Mouse (Mus musculus) hindbrain, embryonic 13.5 days (tissue): ENCODE data around the gene Tns1. TPM values are rescaled to one million over a fixed set of nuclear protein-coding genes. Genes with fewer than 3 reads are reported as not detected.
A peak's percentile ranks its signal among the peaks of the same experiment; 100 is the strongest.

Experiments used
- ATAC-seq: fragments of 200-750 bp; cut with Nextera tagmentation; 2 replicates; pipeline ENCODE4 v1.8.0; 2017; ENCODE audit warnings: moderate TSS enrichment; ENCODE audit not compliant: low FRiP score
- H3K27ac ChIP-seq: fragments of 300-500 bp; sonication (generic); 2 replicates; pipeline ENCODE4 v1.5.1; 2015; ENCODE audit warnings: inconsistent platforms, mild to moderate bottlenecking, moderate library complexity
- H3K27me3 ChIP-seq: fragments of 300-500 bp; sonication (generic); 2 replicates; pipeline ENCODE4 v1.6.1; 2015; ENCODE audit warnings: mild to moderate bottlenecking, inconsistent platforms
- H3K36me3 ChIP-seq: fragments of 300-500 bp; sonication (generic); 2 replicates; pipeline ENCODE4 v1.6.1; 2015; ENCODE audit warnings: mild to moderate bottlenecking, inconsistent platforms
- H3K4me1 ChIP-seq: fragments of 300-500 bp; sonication (generic); replicated peaks from 2 replicates; pipeline ENCODE4 v1.6.1; 2015; ENCODE audit warnings: inconsistent platforms
- H3K4me2 ChIP-seq: fragments of 300-500 bp; sonication (generic); 2 replicates; pipeline ENCODE4 v1.6.1; 2015; ENCODE audit warnings: inconsistent platforms, mild to moderate bottlenecking, moderate library complexity
- H3K4me3 ChIP-seq: fragments of 300-500 bp; sonication (generic); 2 replicates; pipeline ENCODE4 v1.5.1; 2015; ENCODE audit warnings: mild to moderate bottlenecking, inconsistent platforms
- H3K9ac ChIP-seq: fragments of 300-500 bp; sonication (generic); 2 replicates; pipeline ENCODE4 v1.6.1; 2015; ENCODE audit warnings: mild to moderate bottlenecking, inconsistent platforms
- H3K9me3 ChIP-seq: fragments of 300-500 bp; sonication (generic); 2 replicates; pipeline ENCODE4 v1.6.1; 2016; ENCODE audit warnings: inconsistent platforms
- WGBS: fragments of 180-500 bp; shearing (Covaris S2); methylation state at CpG from one replicate; pipeline ENCODE4 v1.1.7; 2015; 5-methylcytosine and 5-hydroxymethylcytosine counted together
- polyA plus RNA-seq: library from polyadenylated mRNA; unstranded; fragments of >200 nt; fragmentation: Nextera tagmentation; extraction: Ambion mirVana; gene quantifications from 2 replicates; pipeline ENCODE4 v1.2.1, GENCODE M21; 2015

The Tns1 gene
- polyA plus RNA-seq, 1 experiment from 2014 or later: 10.3 TPM

DNA sequence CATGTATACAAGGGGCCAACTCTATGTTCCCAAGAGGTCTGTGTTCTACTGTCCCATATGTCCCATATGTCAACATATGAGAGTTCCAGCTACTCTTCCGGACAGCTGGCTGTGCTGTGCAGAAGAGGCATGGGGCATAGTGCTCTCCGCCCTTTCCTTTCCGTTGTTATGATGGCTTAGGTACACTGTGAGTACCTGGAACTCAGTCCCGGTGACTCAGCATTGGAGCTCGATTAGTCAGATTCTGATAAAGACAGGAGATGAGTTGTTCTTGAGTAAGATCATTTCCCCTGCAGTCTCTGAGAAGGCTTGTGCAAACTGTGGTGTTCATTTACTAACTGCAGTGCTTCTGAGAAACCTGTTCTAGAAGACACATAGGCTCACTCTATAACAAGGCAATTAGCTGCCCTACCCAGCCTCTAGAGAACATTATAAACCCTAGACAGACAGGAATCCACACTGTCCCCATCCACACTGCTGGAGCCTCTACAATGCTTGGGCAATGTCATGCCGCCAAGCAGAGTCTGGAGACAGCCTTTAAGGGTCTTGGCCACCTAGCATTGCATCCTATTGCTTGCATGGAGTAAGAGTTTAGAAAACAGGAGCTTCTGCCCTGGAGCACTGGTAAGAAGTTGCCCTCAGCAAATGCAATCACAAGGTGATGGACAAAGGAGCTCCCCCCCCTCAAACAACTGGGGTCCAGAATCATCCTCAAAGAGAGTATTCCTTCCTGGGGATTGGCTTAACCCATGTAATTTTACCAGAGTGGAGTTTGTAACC, 25.0 kb upstream of the Tns1 start:
- WGBS: 92% methylated on average over 6 of the region's 6 CpGs
- H3K36me3 ChIP-seq: no peaks in the 10 kb centered on the region
- no peaks in the 10 kb centered on the region for H3K27me3 ChIP-seq
- H3K9me3 ChIP-seq: no peaks in the 10 kb centered on the region
- no peak for ATAC-seq
- H3K4me2 ChIP-seq: no peak overlapping the region
- no peak overlapping the region for H3K9ac ChIP-seq
- no peak overlapping the region for H3K27ac ChIP-seq
- no peaks in the 10 kb centered on the region for H3K4me1 ChIP-seq
- no peak overlapping the region for H3K4me3 ChIP-seq

DNA sequence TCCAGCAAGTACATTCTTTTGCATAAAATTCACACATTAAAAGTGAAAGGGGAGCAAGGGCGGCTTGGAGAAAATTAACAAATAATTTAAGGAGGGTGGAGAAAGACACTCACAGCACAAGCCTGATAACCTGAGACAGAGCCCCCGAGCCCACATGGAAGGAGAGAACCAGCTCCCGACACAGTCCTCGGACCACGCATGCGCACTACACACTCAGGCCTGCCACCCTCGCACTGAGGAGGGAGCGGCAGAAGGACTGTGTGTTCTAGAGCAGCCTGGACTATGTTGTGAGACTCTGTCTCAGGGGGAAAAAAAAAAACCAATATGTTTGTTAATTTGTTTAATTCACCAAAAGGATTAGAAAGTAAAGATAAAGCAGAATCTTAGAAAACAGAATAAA, 17.5 kb upstream of the Tns1 start:
- Histone ChIP-seq H3K9ac (no peak overlapping the region), H3K27ac (no peak overlapping the region), H3K9me3 (no peaks in the 10 kb centered on the region), H3K4me3 (no peak overlapping the region), H3K4me2 (no peak overlapping the region), H3K4me1 (no peaks in the 10 kb centered on the region), H3K27me3 (no peaks in the 10 kb centered on the region), H3K36me3 (no peaks in the 10 kb centered on the region)
- WGBS: 82% methylated on average over 8 of the region's 8 CpGs
- ATAC-seq: no peak

GRCm38 (mm10) chr1:74139415-74139814, 15.2 kb upstream of the Tns1 start:
- no peaks in the 10 kb centered on the region for H3K27me3 ChIP-seq
- H3K27ac ChIP-seq: no peak overlapping the region
- no peak overlapping the region for H3K9ac ChIP-seq
- no peaks in the 10 kb centered on the region for H3K4me1 ChIP-seq
- no peak overlapping the region for H3K4me3 ChIP-seq
- ATAC-seq: no peak
- WGBS: 60% methylated on average over 3 of the region's 3 CpGs
- no peaks in the 10 kb centered on the region for H3K9me3 ChIP-seq
- no peaks in the 10 kb centered on the region for H3K36me3 ChIP-seq
- H3K4me2 ChIP-seq: no peak overlapping the region

GRCm38 (mm10) chr1:74135326-74135950, 11.2 kb upstream of the Tns1 start:
- no peak overlapping the region for H3K4me3 ChIP-seq
- no peaks in the 10 kb centered on the region for H3K36me3 ChIP-seq
- H3K27ac ChIP-seq: no peak overlapping the region
- H3K9ac ChIP-seq: no peak overlapping the region
- H3K4me2 ChIP-seq: no peak overlapping the region
- no peak for ATAC-seq
- no peaks in the 10 kb centered on the region for H3K4me1 ChIP-seq
- H3K27me3 ChIP-seq: no peaks in the 10 kb centered on the region
- 83% methylated on average over 6 of the region's 6 CpGs for WGBS
- no peaks in the 10 kb centered on the region for H3K9me3 ChIP-seq

DNA sequence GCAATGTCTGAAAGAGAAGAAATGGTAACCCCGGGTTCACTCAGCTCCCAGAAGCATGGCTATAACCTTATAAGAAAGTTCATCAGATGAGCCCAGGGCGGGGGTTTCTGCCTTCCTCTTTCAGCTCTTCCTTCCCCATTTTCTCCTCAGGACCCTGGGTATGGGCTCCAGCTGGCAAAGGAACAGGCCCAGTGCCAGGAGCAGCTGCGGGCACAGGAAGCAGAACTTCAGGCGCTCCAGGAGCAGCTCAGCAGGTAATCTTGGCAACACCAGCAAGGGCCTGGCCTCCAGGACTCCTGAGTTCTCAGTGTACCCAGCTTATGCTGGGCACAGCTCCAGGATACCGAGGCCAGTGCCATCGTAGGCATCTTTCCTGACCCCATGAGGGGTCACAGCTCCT, 9.7 kb upstream of the Tns1 start:
- no peaks in the 10 kb centered on the region for H3K4me1 ChIP-seq
- WGBS: 88% methylated on average over 6 of the region's 6 CpGs

DNA sequence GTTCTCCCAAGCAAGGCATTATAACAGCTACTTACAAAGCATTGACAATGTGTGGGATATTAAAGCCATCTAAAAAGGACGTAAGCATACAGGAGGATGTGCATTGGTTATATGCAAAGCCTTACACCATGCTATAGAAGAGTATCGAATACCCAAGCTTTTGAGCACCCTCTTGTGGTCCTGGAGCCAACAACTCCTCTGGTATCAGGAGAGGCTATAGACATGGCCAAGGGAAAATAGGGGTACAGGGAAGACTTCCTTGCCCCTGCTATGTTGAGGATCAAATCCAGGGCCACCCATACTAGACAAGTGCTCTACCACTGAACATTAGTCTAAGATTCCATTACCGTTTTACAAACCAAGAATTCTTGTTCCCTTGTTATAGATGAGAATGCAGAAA, 7.8 kb upstream of the Tns1 start:
- 75% methylated on average over 3 of the region's 3 CpGs for WGBS
- no peaks in the 10 kb centered on the region for H3K4me1 ChIP-seq
- H3K9ac ChIP-seq: no peak overlapping the region
- H3K27me3 ChIP-seq: peaks cover 5% of the 10 kb centered on the region; the same call in 1 of the 2 replicates
- H3K4me2 ChIP-seq: no peak overlapping the region
- no peak for ATAC-seq
- no peak overlapping the region for H3K4me3 ChIP-seq
- H3K36me3 ChIP-seq: no peaks in the 10 kb centered on the region
- H3K27ac ChIP-seq: no peak overlapping the region
- H3K9me3 ChIP-seq: no peaks in the 10 kb centered on the region

More for the DNA sequence above, 9.7 kb upstream of the Tns1 start:
- Histone ChIP-seq H3K9ac (no peak overlapping the region), H3K4me3 (no peak overlapping the region), H3K27me3 (no peaks in the 10 kb centered on the region), H3K36me3 (no peaks in the 10 kb centered on the region), H3K9me3 (no peaks in the 10 kb centered on the region), H3K4me2 (no peak overlapping the region), H3K27ac (no peak overlapping the region)
- no peak for ATAC-seq

DNA sequence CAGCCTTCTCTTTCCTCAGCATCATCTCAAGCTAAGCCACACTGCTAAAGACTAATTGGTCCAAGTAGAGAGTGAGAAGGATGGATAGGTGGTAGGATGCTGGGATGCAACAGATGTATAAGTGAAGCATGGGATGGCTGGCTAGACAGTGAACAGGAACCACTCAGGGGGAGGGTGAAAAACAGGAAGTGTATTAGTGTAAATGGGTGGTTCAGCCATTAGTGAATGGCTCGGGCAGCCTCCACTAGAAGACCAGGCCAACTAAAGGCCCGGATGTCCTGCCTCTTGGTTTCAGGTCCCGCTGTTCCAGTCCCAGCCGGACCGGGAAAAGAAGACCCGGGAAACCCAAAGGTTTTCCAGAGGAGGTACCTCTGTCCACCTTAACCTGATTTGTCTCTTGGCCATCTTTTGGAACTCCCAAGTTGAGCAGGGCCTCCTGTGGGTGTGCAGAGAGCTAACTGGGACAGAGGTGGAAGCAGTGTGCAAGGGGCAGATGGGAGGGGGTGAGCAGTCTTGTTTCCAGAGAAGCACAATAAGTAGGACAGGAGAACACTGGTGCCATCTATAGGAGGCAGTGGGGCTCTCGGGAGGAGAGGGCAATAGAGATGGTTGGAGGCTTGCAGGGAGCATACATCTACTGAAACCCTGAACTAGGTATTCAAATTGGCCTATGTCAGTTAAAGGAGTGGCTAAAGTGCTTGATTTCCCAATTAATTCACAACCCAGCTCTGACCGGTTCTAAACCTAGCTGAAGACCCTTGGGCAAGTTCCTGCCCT, 6.8 kb upstream of the Tns1 start:
- Histone ChIP-seq H3K9ac (no peak overlapping the region), H3K4me1 (no peaks in the 10 kb centered on the region), H3K27me3 (peaks cover 8% of the 10 kb centered on the region), H3K36me3 (no peaks in the 10 kb centered on the region), H3K9me3 (no peaks in the 10 kb centered on the region), H3K27ac (no peak overlapping the region), H3K4me2 (no peak overlapping the region), H3K4me3 (no peak overlapping the region)
- 90% methylated on average over 8 of the region's 8 CpGs for WGBS
- ATAC-seq: no peak

- H3K9me3 ChIP-seq: no peaks in the 10 kb centered on the region
- peaks cover 46% of the 10 kb centered on the region for H3K27me3 ChIP-seq
- no peaks in the 10 kb centered on the region for H3K36me3 ChIP-seq
- WGBS: under 1% methylated on average over 12 of the region's 12 CpGs
- peak within 1 kb of the TSS; percentile 78 for H3K4me2 ChIP-seq
- peak within 1 kb of the TSS; percentile 49 for H3K4me3 ChIP-seq
- no peak within 1 kb of the TSS for H3K27ac ChIP-seq
- peaks cover 32% of the 10 kb centered on the region for H3K4me1 ChIP-seq
- ATAC-seq: peak; percentile 45; the same call in 1 of the 2 replicates
- H3K9ac ChIP-seq: peak within 1 kb of the TSS; percentile 73
Observed at GRCm38 (mm10) chr1:74124991-74125552, 823 bp upstream of the Tns1 start, which contains the start of gene Rufy4. Gene Rufy4 (plus strand): TSS chr1:74125541.

- Histone ChIP-seq H3K27ac (no peak overlapping the region), H3K27me3 (peaks cover 46% of the 10 kb centered on the region), H3K36me3 (no peaks in the 10 kb centered on the region), H3K4me1 (peaks cover 43% of the 10 kb centered on the region), H3K4me2 (peak overlapping the region; percentile 78), H3K4me3 (peak overlapping the region; percentile 49), H3K9me3 (no peaks in the 10 kb centered on the region), H3K9ac (no peak overlapping the region; the same call in 1 of the 2 replicates)
- 57% methylated on average over 8 of the region's 8 CpGs for WGBS
- ATAC-seq: no peak
Observed at GRCm38 (mm10) chr1:74123215-74123614, 1.0 kb downstream of the Tns1 start.

DNA sequence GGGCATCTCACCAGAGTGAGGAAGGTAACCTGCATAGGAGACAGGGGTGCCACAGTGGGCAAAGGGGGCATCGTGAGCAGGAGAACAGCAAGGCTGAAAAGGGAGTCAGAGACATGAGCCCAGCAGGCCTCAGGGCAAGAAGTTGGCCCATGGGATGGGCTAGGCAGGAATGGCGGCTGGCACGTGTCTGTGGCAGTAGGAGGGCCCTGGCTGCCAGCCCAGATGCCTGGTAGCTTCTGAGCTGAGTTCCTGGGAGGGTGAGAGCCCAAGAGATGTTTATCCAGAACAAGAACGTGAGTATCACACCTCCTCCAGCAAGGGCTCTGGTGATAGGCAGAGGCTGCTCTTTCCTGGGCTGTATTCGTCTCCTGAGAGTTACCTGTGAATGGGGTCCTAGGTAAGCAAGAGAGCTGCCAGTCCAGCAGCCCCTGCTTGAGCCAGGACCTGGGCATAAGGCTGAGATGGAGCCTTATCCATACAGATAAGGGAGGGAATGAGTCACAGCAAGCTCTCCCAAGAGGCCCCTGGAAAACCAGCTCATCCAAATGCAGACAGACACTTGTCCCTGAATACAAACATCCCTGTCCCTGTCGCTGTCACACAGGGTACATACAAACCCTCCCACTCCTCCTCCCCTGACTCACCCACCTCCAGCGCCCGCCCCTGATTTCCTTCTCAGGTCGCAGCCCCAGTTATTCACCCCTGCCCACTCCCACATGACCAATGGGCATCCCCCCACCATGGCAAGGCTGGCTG, 2.2 kb downstream of the Tns1 start:
- H3K4me2 ChIP-seq: peak overlapping the region; percentile 78
- ATAC-seq: no peak

DNA sequence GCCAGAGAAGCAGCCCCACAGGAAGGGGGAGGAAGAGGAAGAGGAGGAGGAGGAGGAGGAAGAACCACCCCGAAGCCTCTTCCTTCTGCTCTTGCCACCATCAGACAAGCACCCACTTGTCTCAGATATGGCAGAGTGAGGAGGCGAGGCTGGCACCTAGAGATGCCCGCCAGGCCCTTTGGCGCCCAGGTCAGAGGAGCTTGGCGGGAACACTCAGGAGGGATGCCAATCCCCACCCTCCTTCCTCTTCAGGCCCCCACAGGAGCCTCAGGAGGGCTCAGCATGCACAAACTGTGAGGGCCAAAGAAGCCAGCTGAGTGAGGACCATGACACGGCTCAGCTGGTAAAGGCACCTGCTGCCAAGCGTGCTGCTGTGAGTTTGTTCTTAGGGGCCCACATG, 3.1 kb downstream of the Tns1 start:
- WGBS: 88% methylated on average over 7 of the region's 7 CpGs
- no peaks in the 10 kb centered on the region for H3K36me3 ChIP-seq
- ATAC-seq: no peak
- H3K4me3 ChIP-seq: no peak overlapping the region
- H3K27me3 ChIP-seq: peaks cover 39% of the 10 kb centered on the region
- H3K9me3 ChIP-seq: no peaks in the 10 kb centered on the region
- no peak overlapping the region for H3K9ac ChIP-seq
- peaks cover 43% of the 10 kb centered on the region for H3K4me1 ChIP-seq
- H3K27ac ChIP-seq: no peak overlapping the region
- H3K4me2 ChIP-seq: no peak overlapping the region

More for the DNA sequence above, 2.2 kb downstream of the Tns1 start:
- Histone ChIP-seq H3K4me3 (no peak overlapping the region; the same call in 1 of the 2 replicates), H3K36me3 (no peaks in the 10 kb centered on the region), H3K27me3 (peaks cover 42% of the 10 kb centered on the region), H3K27ac (0 out of 2 replicates have a peak overlapping the region, but pooled peaks have one; percentile 35), H3K9me3 (no peaks in the 10 kb centered on the region), H3K9ac (no peak overlapping the region), H3K4me1 (peaks cover 43% of the 10 kb centered on the region)
- 34% methylated on average over 9 of the region's 9 CpGs for WGBS
